Mouse (Mus musculus) heart, postnatal 25 days (tissue): ENCODE measurements around the gene Hspb1. TPM values are rescaled to one million over a fixed set of nuclear protein-coding genes. Genes with fewer than 3 reads are reported as not detected.

Source experiments
- DNase-seq: peaks from one replicate; pipeline ENCODE4 v3.0.0; 2022; ENCODE audit warnings: low spot score
- intact Hi-C: fragments of 180-260 bp; cut with DNase I; formaldehyde crosslinking; loops from one replicate; pipeline ENCODE4 v1.15.1; 2025
- total RNA-seq, 2 experiments: library from RNA; stranded (reverse); gene quantifications; 2 replicates each; pipeline ENCODE4 v1.2.3; 2021

Hspb1 gene
- total RNA-seq, 2 experiments from 2014 or later: 385 to 513 TPM

- intact Hi-C loops: loop anchor here (5.0 kb wide), 1 partner anchor 183 kb away; no protein-coding TSS in a partner anchor
- peak; percentile 87 for DNase-seq
These were observed 8.1 kb upstream of the Hspb1 start for GRCm38 (mm10) chr5:135879449-135880158.

- intact Hi-C loops: no loop called here
- DNase-seq: no peak
These were observed 3.1 kb upstream of the Hspb1 start for GRCm38 (mm10) chr5:135884641-135885040.

- intact Hi-C loops: no loop called here
- DNase-seq: no peak
These were observed 891 bp downstream of the Hspb1 start for GRCm38 (mm10) chr5:135888405-135889215.

- no peak for DNase-seq
- intact Hi-C loops: no loop called here
These were observed 2.6 kb downstream of the Hspb1 start for GRCm38 (mm10) chr5:135890323-135890722.

GRCm38 (mm10) chr5:135890920-135891319 is 3.2 kb downstream of the Hspb1 start:
- intact Hi-C loops: no loop called here
- DNase-seq: no peak

GRCm38 (mm10) chr5:135892589-135893351 is 5.1 kb downstream of the Hspb1 start:
- intact Hi-C loops: no loop called here
- no peak for DNase-seq

GRCm38 (mm10) chr5:135894958-135895357 is 7.2 kb downstream of the Hspb1 start:
- intact Hi-C loops: loop anchor here (5.0 kb wide), 1 partner anchor 167 kb away; no protein-coding TSS in a partner anchor
- no peak for DNase-seq

GRCm38 (mm10) chr5:135898028-135898427 is 10.3 kb downstream of the Hspb1 start:
- intact Hi-C loops: loop anchor here (5.0 kb wide), 1 partner anchor 164 kb away; no protein-coding TSS in a partner anchor
- no peak for DNase-seq

GRCm38 (mm10) chr5:135898995-135899394 is 11.3 kb downstream of the Hspb1 start:
- no peak for DNase-seq
- intact Hi-C loops: loop anchor here (5.0 kb wide), 1 partner anchor 163 kb away; no protein-coding TSS in a partner anchor

GRCm38 (mm10) chr5:135899833-135900232 is 12.1 kb downstream of the Hspb1 start:
- intact Hi-C loops: loop anchor here (5.0 kb wide), 1 partner anchor 162 kb away; no protein-coding TSS in a partner anchor
- DNase-seq: no peak

GRCm38 (mm10) chr5:135900701-135901100 is 13.0 kb downstream of the Hspb1 start:
- intact Hi-C loops: no loop called here
- no peak for DNase-seq

- intact Hi-C loops: no loop called here
- no peak for DNase-seq
These were observed 13.8 kb downstream of the Hspb1 start for GRCm38 (mm10) chr5:135901354-135902095.

GRCm38 (mm10) chr5:135903058-135903457 is 15.3 kb downstream of the Hspb1 start:
- intact Hi-C loops: loop anchor here (1.0 kb wide), 1 partner anchor 62 kb away; no protein-coding TSS in a partner anchor

GRCm38 (mm10) chr5:135903551-135904151 is 15.9 kb downstream of the Hspb1 start:
- intact Hi-C loops: loop anchor here (1.0 kb wide), 2 partner anchors 32 to 62 kb away; no protein-coding TSS in a partner anchor
- peak; percentile 66 for DNase-seq

More at GRCm38 (mm10) chr5:135903058-135903457, 15.3 kb downstream of the Hspb1 start:
- DNase-seq: no peak

- intact Hi-C loops: loop anchor here (1.0 kb wide), 1 partner anchor 31 kb away; no protein-coding TSS in a partner anchor
- no peak for DNase-seq
These were observed 16.5 kb downstream of the Hspb1 start for GRCm38 (mm10) chr5:135904259-135904658.

GRCm38 (mm10) chr5:135905320-135906225 is 17.9 kb downstream of the Hspb1 start:
- intact Hi-C loops: no loop called here
- no peak for DNase-seq

- DNase-seq: no peak
- intact Hi-C loops: no loop called here
These were observed 19.1 kb downstream of the Hspb1 start for GRCm38 (mm10) chr5:135906846-135907245.

- intact Hi-C loops: no loop called here
- DNase-seq: peak; percentile 66
These were observed 19.5 kb downstream of the Hspb1 start for GRCm38 (mm10) chr5:135907256-135907655.
